Mouse (Mus musculus): ENCODE data around the gene Ostm1.

The Ostm1 gene

GRCm38 (mm10) chr10:42583157-42583872 lies at the start of gene Ostm1, which contains the start of gene Nr2e1:
Gene Ostm1 (plus strand): TSS chr10:42583822.
Gene Nr2e1 (minus strand): TSS chr10:42583632.
- DNase-seq (ENCODE audit: low spot score), result no peak

- no peak for DNase-seq (ENCODE audit: low spot score)
These were observed 49.7 kb upstream of the Ostm1 start for GRCm38 (mm10) chr10:42533836-42534453.

GRCm38 (mm10) chr10:42537571-42538316 lies 45.9 kb upstream of the Ostm1 start:
- DNase-seq (ENCODE audit: low spot score), result no peak

GRCm38 (mm10) chr10:42545707-42546503 lies 37.7 kb upstream of the Ostm1 start:
- no peak for DNase-seq (ENCODE audit: low spot score)

- DNase-seq (ENCODE audit: low spot score), result no peak
These were observed 37.1 kb upstream of the Ostm1 start for GRCm38 (mm10) chr10:42546507-42546906.

GRCm38 (mm10) chr10:42559581-42560200 lies 23.9 kb upstream of the Ostm1 start:
- no peak for DNase-seq (ENCODE audit: low spot score)

GRCm38 (mm10) chr10:42562272-42562671 lies 21.4 kb upstream of the Ostm1 start:
- DNase-seq (ENCODE audit: low spot score), result peak; percentile 58

GRCm38 (mm10) chr10:42572567-42572966 lies 11.1 kb upstream of the Ostm1 start:
- no peak for DNase-seq (ENCODE audit: low spot score)

- no peak for DNase-seq (ENCODE audit: low spot score)
These were observed 10.7 kb upstream of the Ostm1 start for GRCm38 (mm10) chr10:42572971-42573370.

- DNase-seq (ENCODE audit: low spot score), result no peak
These were observed 9.0 kb upstream of the Ostm1 start for GRCm38 (mm10) chr10:42574639-42575038.

- DNase-seq (ENCODE audit: low spot score), result no peak
These were observed 5.9 kb upstream of the Ostm1 start for GRCm38 (mm10) chr10:42577525-42578280.

- no peak for DNase-seq (ENCODE audit: low spot score)
These were observed 5.3 kb upstream of the Ostm1 start for GRCm38 (mm10) chr10:42578281-42578675.

GRCm38 (mm10) chr10:42578698-42579474 lies 4.7 kb upstream of the Ostm1 start:
- DNase-seq (ENCODE audit: low spot score), result no peak

- DNase-seq (ENCODE audit: low spot score), result no peak
These were observed 4.0 kb upstream of the Ostm1 start for GRCm38 (mm10) chr10:42579475-42580130.

GRCm38 (mm10) chr10:42580131-42580950 lies 3.3 kb upstream of the Ostm1 start:
- no peak for DNase-seq (ENCODE audit: low spot score)

- DNase-seq (ENCODE audit: low spot score), result no peak
These were observed 2.7 kb upstream of the Ostm1 start for GRCm38 (mm10) chr10:42580951-42581277.

- peak; percentile 29 for DNase-seq (ENCODE audit: low spot score)
These were observed 1.7 kb upstream of the Ostm1 start for GRCm38 (mm10) chr10:42581694-42582565.
